Mouse (Mus musculus): ENCODE data around the gene A630001G21Rik.

Gene A630001G21Rik

GRCm38 (mm10) chr1:85771976-85772375, 6.5 kb downstream of the A630001G21Rik start:
- DNase-seq (ENCODE audit: low read depth, low spot score): no peak

DNA sequence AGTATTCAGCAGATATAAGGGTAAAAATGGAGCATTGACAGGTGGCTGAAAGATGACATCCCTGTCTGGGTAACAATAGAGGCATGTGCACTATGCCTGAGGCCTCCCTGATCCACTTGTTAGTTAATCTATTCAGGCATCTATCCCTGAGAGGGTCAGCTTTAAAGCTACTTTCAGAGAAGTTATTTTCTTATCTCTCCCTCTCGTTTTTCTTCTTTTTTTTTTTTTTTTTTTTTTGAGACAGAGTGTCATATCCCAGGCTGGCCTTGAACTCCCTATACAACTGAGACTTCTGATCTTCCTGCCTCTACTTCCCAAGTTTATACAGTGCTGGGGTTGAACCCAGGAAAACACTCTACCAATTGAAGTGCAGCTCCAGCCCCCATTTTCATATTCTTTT, 10.7 kb downstream of the A630001G21Rik start:
- DNase-seq (ENCODE audit: low read depth, low spot score): no peak

DNA sequence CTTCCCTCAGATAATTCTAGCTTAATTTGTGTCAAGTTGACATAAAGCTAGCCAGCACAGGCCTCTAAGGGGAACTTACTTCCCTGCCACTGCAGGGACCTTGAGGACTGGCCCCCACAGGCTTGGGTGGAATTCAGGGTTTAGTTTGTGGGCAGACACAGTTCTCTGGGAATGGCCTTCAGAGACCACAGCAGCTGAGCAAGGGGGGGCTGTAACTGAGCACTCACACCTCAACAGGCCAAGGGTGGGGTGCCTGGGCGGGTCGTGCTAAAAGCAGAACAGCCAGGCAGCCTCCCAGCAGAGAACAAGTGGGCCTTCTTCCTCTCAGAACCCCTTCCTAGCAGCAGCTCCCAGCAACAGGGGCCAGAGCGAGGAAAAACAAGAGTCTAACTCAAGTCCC, 12.3 kb downstream of the A630001G21Rik start:
- no peak for DNase-seq (ENCODE audit: low read depth, low spot score)

GRCm38 (mm10) chr1:85764291-85764690, 14.2 kb downstream of the A630001G21Rik start:
- no peak for DNase-seq (ENCODE audit: low read depth, low spot score)

DNA sequence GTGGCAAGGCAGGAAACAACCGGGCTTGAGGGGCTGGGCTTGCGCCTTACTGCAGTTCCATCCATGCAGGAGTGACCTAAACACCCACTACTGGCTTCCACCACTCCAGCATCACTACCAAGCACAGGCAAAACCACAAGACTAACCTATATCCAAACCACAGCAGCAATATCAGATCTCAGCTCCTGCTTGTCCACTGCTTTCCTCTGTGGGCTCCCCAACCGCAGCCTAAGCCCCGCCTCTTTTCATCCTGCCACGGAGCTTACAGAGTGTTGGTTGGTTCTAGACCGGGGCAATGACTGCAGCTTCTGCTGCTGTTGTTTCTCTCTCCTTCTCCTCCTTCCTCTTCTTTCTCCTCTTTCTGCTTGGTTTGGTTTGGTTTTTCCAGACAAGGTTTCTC, 15.1 kb downstream of the A630001G21Rik start:
- DNase-seq (ENCODE audit: low read depth, low spot score): no peak

DNA sequence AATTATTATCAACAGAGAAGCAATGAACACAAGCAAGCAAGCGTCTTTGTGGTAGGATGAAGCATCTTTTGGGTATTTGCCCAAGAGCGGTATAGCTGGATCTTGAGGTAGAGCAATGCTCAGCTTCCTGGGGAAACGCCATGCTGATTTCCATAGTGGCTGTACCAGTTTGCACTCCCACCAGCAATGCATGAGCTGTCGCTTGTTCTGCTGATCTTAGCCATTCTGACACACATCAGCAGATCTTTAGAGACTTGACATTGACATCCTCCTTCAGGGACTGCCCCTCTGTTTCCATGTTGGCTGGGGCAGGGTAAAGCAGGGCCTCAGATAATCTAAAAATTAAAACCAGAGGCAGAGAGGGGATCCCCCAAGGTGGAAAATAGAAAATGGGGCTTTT, 16.8 kb downstream of the A630001G21Rik start:
- no peak for DNase-seq (ENCODE audit: low read depth, low spot score)

- no peak for DNase-seq (ENCODE audit: low read depth, low spot score)
Measured at GRCm38 (mm10) chr1:85758969-85759293, 19.5 kb downstream of the A630001G21Rik start.

GRCm38 (mm10) chr1:85758231-85758968, 20.0 kb downstream of the A630001G21Rik start:
- DNase-seq (ENCODE audit: low read depth, low spot score): no peak

DNA sequence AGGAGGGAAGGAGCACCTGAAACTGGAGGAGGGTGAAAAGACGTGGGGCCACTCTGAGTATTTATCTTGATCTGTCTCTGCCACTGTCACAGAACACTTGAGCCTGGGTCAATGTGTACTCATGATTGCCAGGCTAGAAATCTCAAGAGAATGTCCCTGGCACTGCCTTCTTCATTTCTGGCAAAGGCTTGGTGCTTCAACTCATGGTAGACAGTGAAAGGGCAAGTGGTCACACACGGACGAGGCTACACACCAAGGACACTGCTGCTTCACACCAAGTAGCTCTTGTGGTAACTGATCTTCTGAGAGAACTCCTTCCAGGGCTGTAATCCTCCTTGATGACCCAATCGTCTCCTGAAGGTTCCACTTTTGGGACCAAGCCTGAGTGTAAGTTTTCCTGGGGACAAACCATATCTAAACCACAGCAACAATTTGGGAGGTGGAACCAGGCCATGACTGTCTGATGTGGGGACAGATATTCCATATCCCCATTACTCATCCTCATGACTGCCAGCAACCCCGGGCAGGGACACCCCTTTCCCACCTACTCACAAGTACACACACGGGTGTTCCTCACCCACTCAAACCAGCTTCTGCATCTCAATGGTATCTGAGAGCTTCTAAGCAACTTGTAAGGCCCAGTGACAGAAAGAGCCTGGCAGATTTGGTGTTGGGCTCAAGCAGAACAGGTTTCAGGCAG, 20.8 kb downstream of the A630001G21Rik start:
- DNase-seq (ENCODE audit: low read depth, low spot score): no peak

- DNase-seq (ENCODE audit: low read depth, low spot score): no peak
Measured at GRCm38 (mm10) chr1:85751932-85752680, 26.3 kb downstream of the A630001G21Rik start.

- DNase-seq (ENCODE audit: low read depth, low spot score): no peak
Measured at GRCm38 (mm10) chr1:85751494-85751893, 26.9 kb downstream of the A630001G21Rik start.

GRCm38 (mm10) chr1:85750650-85751049, 27.8 kb downstream of the A630001G21Rik start:
- no peak for DNase-seq (ENCODE audit: low read depth, low spot score)

GRCm38 (mm10) chr1:85749829-85750228, 28.6 kb downstream of the A630001G21Rik start:
- no peak for DNase-seq (ENCODE audit: low read depth, low spot score)

DNA sequence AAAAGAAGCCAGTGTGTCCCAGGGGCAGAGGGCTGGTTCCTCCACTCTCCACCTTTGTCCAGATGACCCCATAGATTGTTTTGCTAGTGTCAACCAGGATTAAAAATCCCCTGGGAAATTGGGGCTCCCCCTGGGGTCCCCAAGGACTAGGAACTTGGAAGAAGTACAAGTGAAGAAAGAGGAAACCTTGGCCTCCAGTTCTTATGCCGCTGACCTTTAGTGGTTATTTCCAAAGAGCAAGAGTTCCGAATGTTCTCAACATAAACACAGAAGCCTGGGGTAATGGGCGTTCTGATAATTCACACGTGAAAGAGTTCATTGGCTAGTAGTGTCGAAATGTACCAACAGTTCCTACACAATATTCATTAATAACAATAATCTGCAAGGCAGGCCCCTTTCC, 31.9 kb downstream of the A630001G21Rik start:
- DNase-seq (ENCODE audit: low read depth, low spot score): no peak

DNA sequence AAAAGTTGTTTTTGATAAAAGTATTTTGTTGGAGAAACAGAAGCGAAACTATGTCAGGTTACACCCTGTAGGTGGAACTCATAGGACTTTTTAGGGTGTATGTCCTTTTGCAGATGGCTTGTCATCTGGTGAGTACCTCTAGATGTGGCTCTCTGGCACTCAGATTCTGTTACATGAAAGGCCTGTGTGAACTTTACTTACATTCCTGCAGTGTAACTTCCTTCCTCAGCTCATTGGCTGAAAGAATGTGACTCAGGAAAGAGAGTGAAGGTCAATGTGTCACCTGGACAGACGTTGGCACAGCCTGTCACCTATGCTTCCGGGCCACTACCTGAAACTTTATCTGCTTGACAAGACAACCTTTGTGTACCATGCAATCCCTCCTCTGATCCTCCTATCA, 33.9 kb downstream of the A630001G21Rik start:
- DNase-seq (ENCODE audit: low read depth, low spot score): no peak

DNA sequence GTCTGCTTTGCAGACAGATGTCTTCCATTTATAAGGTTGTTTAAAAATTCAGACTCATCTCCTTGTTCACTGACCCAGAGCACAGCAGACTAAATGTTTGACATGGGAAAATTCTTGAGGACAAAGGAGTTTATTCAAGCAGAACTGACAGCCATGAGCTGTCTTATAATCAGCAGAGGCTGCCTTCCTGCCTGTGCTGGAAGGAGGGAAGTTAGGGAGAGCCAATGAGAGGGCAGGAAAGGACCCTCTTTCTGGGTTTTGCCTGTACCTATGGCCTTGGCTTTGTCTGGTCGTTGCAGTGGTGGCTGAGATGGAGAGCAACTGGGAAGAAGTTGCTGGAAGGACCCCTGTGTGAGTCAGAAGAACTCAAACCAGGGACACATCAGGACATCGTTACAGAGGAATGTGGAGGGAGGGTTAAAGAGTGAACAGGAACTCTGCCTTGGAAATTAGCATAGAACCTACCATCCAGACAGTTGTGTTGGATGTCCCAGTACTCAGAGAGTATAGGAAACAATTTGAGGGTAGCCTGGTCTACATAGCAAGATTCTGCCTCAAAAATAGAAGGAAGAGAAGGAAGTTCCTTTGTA, 35.4 kb downstream of the A630001G21Rik start:
- no peak for DNase-seq (ENCODE audit: low read depth, low spot score)

- no peak for DNase-seq (ENCODE audit: low read depth, low spot score)
Measured at GRCm38 (mm10) chr1:85742333-85742732, 36.1 kb downstream of the A630001G21Rik start.

GRCm38 (mm10) chr1:85740923-85741322, 37.5 kb downstream of the A630001G21Rik start:
- no peak for DNase-seq (ENCODE audit: low read depth, low spot score)

- no peak for DNase-seq (ENCODE audit: low read depth, low spot score)
Measured at GRCm38 (mm10) chr1:85739819-85740218, 38.6 kb downstream of the A630001G21Rik start.

- DNase-seq (ENCODE audit: low read depth, low spot score): no peak
Measured at GRCm38 (mm10) chr1:85739000-85739399, 39.4 kb downstream of the A630001G21Rik start.

DNA sequence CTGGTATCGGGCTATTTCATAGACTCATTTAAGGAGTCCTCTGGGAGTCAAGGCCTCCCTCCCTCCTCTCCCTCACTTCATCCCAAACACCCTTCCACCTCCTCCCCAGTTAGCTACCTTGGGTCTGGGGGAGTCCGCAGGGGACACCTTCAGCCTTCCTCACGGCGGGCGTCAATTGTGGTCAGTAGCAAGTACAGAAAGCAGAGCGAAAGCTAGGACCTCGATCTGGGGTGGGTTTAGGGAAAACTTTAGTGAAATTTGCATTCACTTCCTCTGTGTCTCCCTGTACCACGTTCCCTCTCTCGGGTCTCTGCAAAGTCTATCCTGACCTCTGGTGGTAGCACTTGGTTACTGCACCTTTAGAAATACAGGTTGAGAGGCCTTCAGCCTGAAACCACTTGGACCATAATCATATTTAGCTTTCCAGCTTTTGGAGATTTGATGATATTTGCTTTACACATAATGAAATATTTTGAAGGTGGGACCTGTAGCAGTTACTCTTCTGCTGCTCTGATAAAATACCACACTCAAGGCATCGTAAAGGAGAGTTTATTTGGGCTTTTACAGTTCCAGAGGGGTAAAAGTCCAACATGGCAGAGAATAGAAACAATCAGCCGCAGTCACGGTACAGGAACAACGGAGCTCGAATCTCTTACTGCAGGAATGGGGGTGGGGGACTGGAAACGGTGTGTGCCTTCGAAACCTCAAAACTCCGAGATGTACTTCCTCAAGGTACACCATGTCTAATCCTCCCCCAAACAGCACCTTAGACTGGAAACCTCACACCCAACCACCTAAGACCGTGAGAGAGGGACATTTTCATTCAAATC, 41.9 kb downstream of the A630001G21Rik start:
- peak; percentile 83 for DNase-seq (ENCODE audit: low read depth, low spot score)
